Mouse (Mus musculus): ENCODE results near the gene Trcg1. TPM values are rescaled to one million over a fixed set of nuclear protein-coding genes. Genes with fewer than 3 reads are reported as not detected.

The Trcg1 gene
- polyA plus RNA-seq, 1 experiment from 2014 or later, result not detected

DNA sequence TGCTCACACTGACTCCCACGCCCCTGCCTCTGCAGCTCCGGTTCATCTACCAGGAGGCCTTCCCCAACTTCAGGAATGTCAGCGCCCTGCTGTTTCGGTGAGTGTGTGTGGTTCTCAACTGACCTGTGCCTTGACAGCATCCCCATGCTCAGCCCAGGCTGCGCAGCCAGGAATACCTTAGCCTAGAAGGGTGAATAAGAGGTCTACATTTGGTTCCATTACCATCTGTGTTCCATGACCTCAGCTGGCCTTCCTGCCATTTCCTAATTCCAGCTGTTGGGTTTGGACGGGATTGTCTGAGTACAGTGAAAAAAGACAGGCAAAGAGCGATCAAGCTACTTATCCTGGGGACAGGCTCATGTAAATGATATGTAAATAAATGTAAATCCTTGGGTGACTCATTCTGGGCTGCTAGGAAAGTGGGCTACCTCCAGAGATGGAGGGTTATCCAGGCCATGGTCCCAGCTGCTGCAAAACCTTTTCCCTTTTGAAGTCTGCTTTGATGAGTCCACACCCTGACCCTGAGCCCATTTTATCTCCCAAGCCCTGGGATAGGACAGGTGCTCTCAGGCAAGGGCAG is 7.8 kb downstream of the Trcg1 start:
- no peak for ATAC-seq
- H3K27ac ChIP-seq (ENCODE audit: low read length), result no peak overlapping the region

GRCm38 (mm10) chr9:57246482-57246881 is 10.1 kb downstream of the Trcg1 start:
- 85% methylated on average over 5 of the region's 5 CpGs for WGBS

More for the DNA sequence above, 7.8 kb downstream of the Trcg1 start:
- H3K4me1 ChIP-seq (ENCODE audit: control insufficient read depth, insufficient read depth, low read length), result peaks cover 14% of the 10 kb centered on the region
- no peak overlapping the region for H3K4me2 ChIP-seq (ENCODE audit: low read depth, low read length)
- no peaks in the 10 kb centered on the region for H3K27me3 ChIP-seq (replicated peaks; ENCODE audit: control insufficient read depth, insufficient read depth, low read length)
- no peak overlapping the region for H3K4me3 ChIP-seq (ENCODE audit: low read length)
- no peaks in the 10 kb centered on the region for H3K36me3 ChIP-seq (ENCODE audit: control insufficient read depth, insufficient read depth, low read length)
- no peak overlapping the region for H3K9ac ChIP-seq (ENCODE audit: low read depth, low read length)
- H3K9me3 ChIP-seq (ENCODE audit: control insufficient read depth, low read length), result no peaks in the 10 kb centered on the region
- 40% methylated on average over 7 of the region's 7 CpGs for WGBS

DNA sequence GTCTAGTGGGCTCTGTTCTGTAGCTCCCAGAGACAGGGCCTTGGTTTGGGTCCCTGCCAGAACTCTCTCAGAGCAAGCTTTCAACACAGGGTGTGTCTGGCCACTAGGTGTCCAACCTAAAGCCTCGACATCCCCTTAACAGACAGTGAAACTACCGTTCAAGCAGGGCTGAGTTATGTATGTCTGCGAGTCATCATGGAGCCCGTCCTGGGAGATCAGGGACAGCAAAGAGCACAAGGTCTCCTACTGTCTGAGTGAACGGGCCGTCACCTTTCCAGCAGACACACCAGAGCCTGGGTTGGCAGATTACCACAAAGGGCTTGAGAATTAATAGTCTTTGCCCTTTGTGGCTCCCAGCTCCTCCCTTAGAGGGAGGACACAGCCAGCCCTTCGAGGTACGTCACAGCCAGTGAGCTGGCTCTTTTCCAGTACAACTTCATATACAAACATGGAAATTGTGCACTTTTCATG is 10.9 kb downstream of the Trcg1 start:
- Histone ChIP-seq H3K27ac (ENCODE audit: low read length) (no peak overlapping the region), H3K4me1 (ENCODE audit: control insufficient read depth, insufficient read depth, low read length) (peaks cover 14% of the 10 kb centered on the region), H3K9me3 (ENCODE audit: control insufficient read depth, low read length) (no peaks in the 10 kb centered on the region), H3K4me2 (ENCODE audit: low read depth, low read length) (no peak overlapping the region), H3K9ac (ENCODE audit: low read depth, low read length) (no peak overlapping the region), H3K36me3 (ENCODE audit: control insufficient read depth, insufficient read depth, low read length) (no peaks in the 10 kb centered on the region; the same call in 1 of the 2 replicates), H3K27me3 (replicated peaks; ENCODE audit: control insufficient read depth, insufficient read depth, low read length) (no peaks in the 10 kb centered on the region), H3K4me3 (ENCODE audit: low read length) (no peak overlapping the region)
- peak; percentile 27; the same call in 1 of the 2 replicates for ATAC-seq
- WGBS, result 38% methylated on average over 8 of the region's 8 CpGs

More at GRCm38 (mm10) chr9:57246482-57246881, 10.1 kb downstream of the Trcg1 start:
- no peaks in the 10 kb centered on the region for H3K36me3 ChIP-seq (ENCODE audit: control insufficient read depth, insufficient read depth, low read length)
- H3K9ac ChIP-seq (ENCODE audit: low read depth, low read length), result no peak overlapping the region
- no peak for ATAC-seq
- H3K4me2 ChIP-seq (ENCODE audit: low read depth, low read length), result no peak overlapping the region
- no peaks in the 10 kb centered on the region for H3K9me3 ChIP-seq (ENCODE audit: control insufficient read depth, low read length)
- H3K4me1 ChIP-seq (ENCODE audit: control insufficient read depth, insufficient read depth, low read length), result peaks cover 14% of the 10 kb centered on the region
- no peak overlapping the region for H3K4me3 ChIP-seq (ENCODE audit: low read length)
- H3K27me3 ChIP-seq (replicated peaks; ENCODE audit: control insufficient read depth, insufficient read depth, low read length), result no peaks in the 10 kb centered on the region
- H3K27ac ChIP-seq (ENCODE audit: low read length), result no peak overlapping the region

DNA sequence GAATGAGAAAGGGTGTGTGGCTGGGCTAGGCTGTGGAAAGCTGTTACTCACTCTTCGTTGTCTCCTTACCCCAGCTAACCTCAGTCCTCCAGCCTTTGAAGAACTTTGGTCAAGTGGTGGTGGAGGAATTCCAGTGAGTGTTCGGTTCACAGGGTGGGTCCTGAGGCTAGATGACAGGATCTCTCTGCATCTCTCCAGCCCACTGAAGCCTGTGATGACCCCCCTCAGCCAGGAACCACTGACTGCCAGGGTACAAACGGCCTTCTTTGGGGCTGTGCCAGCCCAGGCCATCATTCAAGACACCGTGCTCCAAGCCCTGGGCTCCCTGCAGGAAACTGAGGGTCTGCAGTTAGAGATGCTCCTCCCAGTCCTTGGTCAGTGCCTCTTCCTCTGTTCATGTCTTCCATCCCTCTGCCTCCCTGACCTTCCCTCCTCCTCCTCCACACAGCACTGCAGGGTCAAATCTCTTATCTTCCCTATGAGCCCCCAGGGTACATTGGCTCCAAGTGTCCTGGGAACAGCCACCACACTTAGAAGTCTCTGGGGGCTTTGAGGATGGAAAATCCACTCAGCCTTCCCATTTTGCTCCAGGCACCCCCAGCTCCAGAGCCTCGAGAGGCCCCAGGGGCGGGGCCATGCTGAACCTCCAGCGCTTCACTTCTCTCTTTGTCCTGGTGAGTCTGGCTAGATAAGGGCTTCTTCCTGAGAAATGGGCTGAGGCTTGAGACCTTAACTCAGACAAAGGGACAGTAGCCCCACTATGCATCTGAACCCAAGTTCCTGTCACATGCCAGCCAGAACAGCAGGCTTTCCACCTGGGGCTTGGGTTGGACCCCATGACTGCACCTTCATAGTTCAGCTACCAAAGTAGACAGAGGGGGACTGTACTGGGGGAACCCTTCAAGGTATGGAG is 11.9 kb downstream of the Trcg1 start:
- no peaks in the 10 kb centered on the region for H3K9me3 ChIP-seq (ENCODE audit: control insufficient read depth, low read length)
- H3K4me2 ChIP-seq (ENCODE audit: low read depth, low read length), result no peak overlapping the region
- H3K9ac ChIP-seq (ENCODE audit: low read depth, low read length), result no peak overlapping the region
- WGBS, result 70% methylated on average over 7 of the region's 7 CpGs
- H3K27ac ChIP-seq (ENCODE audit: low read length), result no peak overlapping the region
- ATAC-seq, result no peak
- H3K36me3 ChIP-seq (ENCODE audit: control insufficient read depth, insufficient read depth, low read length), result peaks cover 10% of the 10 kb centered on the region; the same call in 1 of the 2 replicates
- H3K4me3 ChIP-seq (ENCODE audit: low read length), result no peak overlapping the region
- no peaks in the 10 kb centered on the region for H3K27me3 ChIP-seq (replicated peaks; ENCODE audit: control insufficient read depth, insufficient read depth, low read length)
- peaks cover 14% of the 10 kb centered on the region for H3K4me1 ChIP-seq (ENCODE audit: control insufficient read depth, insufficient read depth, low read length)

GRCm38 (mm10) chr9:57250026-57250425 is 13.7 kb downstream of the Trcg1 start:
- Histone ChIP-seq H3K9ac (ENCODE audit: low read depth, low read length) (no peak overlapping the region), H3K27me3 (replicated peaks; ENCODE audit: control insufficient read depth, insufficient read depth, low read length) (no peaks in the 10 kb centered on the region), H3K4me3 (ENCODE audit: low read length) (no peak overlapping the region), H3K4me1 (ENCODE audit: control insufficient read depth, insufficient read depth, low read length) (peaks cover 20% of the 10 kb centered on the region), H3K4me2 (ENCODE audit: low read depth, low read length) (no peak overlapping the region), H3K9me3 (ENCODE audit: control insufficient read depth, low read length) (no peaks in the 10 kb centered on the region), H3K36me3 (ENCODE audit: control insufficient read depth, insufficient read depth, low read length) (peaks cover 24% of the 10 kb centered on the region), H3K27ac (ENCODE audit: low read length) (no peak overlapping the region)
- 89% methylated on average over 4 of the region's 4 CpGs for WGBS
- no peak for ATAC-seq

DNA sequence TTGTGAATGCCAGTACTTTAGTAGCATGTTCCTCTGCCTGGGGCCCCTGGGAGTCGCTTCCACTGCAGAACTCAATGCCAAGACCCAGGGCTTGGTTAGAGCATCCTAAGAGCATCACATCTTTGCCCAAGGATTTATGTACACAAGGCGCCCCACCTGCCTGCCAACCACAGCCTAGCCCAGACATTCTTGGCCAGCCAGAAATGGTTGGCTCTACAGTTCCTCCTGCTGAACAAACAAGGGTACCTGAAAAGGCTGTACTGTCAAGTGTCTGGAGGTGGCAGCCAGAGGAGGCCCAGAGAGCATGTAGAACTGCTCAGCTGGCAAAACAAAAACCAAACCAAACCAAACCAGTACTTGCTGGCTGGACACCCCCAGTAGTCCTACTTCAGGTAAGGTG is 14.8 kb downstream of the Trcg1 start:
- 80% methylated on average over 2 of the region's 2 CpGs for WGBS
- ATAC-seq, result no peak
- H3K27me3 ChIP-seq (replicated peaks; ENCODE audit: control insufficient read depth, insufficient read depth, low read length), result no peaks in the 10 kb centered on the region
- no peak overlapping the region for H3K27ac ChIP-seq (ENCODE audit: low read length)
- no peaks in the 10 kb centered on the region for H3K9me3 ChIP-seq (ENCODE audit: control insufficient read depth, low read length)
- H3K4me3 ChIP-seq (ENCODE audit: low read length), result no peak overlapping the region
- peaks cover 20% of the 10 kb centered on the region for H3K4me1 ChIP-seq (ENCODE audit: control insufficient read depth, insufficient read depth, low read length)
- no peak overlapping the region for H3K4me2 ChIP-seq (ENCODE audit: low read depth, low read length)
- no peak overlapping the region for H3K9ac ChIP-seq (ENCODE audit: low read depth, low read length)
- H3K36me3 ChIP-seq (ENCODE audit: control insufficient read depth, insufficient read depth, low read length), result peaks cover 28% of the 10 kb centered on the region

DNA sequence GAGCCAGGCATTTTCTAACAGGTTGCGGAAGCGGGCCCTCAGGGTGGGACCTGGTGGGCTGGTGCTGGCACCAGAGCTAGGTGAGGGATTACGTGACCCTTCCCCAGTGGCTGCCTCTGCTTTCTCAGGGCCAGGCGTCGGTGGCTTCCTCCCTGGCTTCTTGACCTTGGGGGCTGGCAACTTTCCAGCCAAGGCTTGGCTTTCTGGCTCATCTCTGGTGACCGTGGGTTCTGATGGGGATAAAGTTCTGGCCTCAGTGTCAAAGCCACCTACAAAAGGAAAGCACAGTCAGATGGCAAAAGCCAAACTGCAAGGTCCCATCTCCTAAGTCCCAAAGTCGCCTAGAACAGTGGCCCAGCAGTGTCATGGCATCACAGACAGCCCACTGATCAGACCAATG is 17.7 kb downstream of the Trcg1 start:
- 74% methylated on average over 7 of the region's 7 CpGs for WGBS
- H3K9me3 ChIP-seq (ENCODE audit: control insufficient read depth, low read length), result no peaks in the 10 kb centered on the region
- peaks cover 49% of the 10 kb centered on the region for H3K36me3 ChIP-seq (ENCODE audit: control insufficient read depth, insufficient read depth, low read length)
- H3K4me2 ChIP-seq (ENCODE audit: low read depth, low read length), result no peak overlapping the region
- no peaks in the 10 kb centered on the region for H3K27me3 ChIP-seq (replicated peaks; ENCODE audit: control insufficient read depth, insufficient read depth, low read length)
- peaks cover 10% of the 10 kb centered on the region; the same call in 1 of the 2 replicates for H3K4me1 ChIP-seq (ENCODE audit: control insufficient read depth, insufficient read depth, low read length)
- ATAC-seq, result no peak
- H3K27ac ChIP-seq (ENCODE audit: low read length), result no peak overlapping the region
- H3K4me3 ChIP-seq (ENCODE audit: low read length), result no peak overlapping the region
- no peak overlapping the region for H3K9ac ChIP-seq (ENCODE audit: low read depth, low read length)

- Histone ChIP-seq H3K4me1 (ENCODE audit: control insufficient read depth, insufficient read depth, low read length) (peaks cover 11% of the 10 kb centered on the region), H3K27me3 (replicated peaks; ENCODE audit: control insufficient read depth, insufficient read depth, low read length) (no peaks in the 10 kb centered on the region), H3K4me2 (ENCODE audit: low read depth, low read length) (no peak overlapping the region), H3K9ac (ENCODE audit: low read depth, low read length) (peak overlapping the region; percentile 15; the same call in 1 of the 2 replicates), H3K36me3 (ENCODE audit: control insufficient read depth, insufficient read depth, low read length) (peaks cover 49% of the 10 kb centered on the region), H3K9me3 (ENCODE audit: control insufficient read depth, low read length) (no peaks in the 10 kb centered on the region), H3K27ac (ENCODE audit: low read length) (peak overlapping the region; percentile 0; the same call in 1 of the 2 replicates), H3K4me3 (ENCODE audit: low read length) (no peak overlapping the region)
- ATAC-seq, result peak; percentile 19; the same call in 1 of the 2 replicates
- 80% methylated on average over 9 of the region's 9 CpGs for WGBS
These were observed 18.6 kb downstream of the Trcg1 start for GRCm38 (mm10) chr9:57254823-57255495.

DNA sequence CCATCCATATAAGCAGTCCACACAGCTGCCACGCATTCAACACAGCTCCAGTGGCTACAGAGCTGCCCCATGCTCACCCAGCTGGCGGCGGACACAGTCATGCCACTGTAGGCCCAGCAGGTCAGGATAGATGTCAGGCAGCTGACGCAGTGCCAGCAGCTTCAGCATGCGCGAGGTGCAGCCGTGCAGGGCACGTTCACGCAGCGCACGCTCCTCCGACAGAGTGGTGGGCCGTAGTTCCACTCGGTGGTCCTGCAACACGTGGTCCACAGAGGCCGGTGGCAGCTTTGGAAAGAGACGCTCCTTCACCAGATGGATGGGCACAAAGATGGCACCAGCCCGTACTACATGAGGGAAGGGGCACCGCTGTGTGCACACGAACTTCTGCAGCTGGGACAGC is 20.0 kb downstream of the Trcg1 start:
- Histone ChIP-seq H3K4me3 (ENCODE audit: low read length) (no peak overlapping the region), H3K27ac (ENCODE audit: low read length) (no peak overlapping the region), H3K9me3 (ENCODE audit: control insufficient read depth, low read length) (no peaks in the 10 kb centered on the region), H3K4me2 (ENCODE audit: low read depth, low read length) (no peak overlapping the region), H3K36me3 (ENCODE audit: control insufficient read depth, insufficient read depth, low read length) (peaks cover 49% of the 10 kb centered on the region), H3K4me1 (ENCODE audit: control insufficient read depth, insufficient read depth, low read length) (peaks cover 23% of the 10 kb centered on the region), H3K27me3 (replicated peaks; ENCODE audit: control insufficient read depth, insufficient read depth, low read length) (no peaks in the 10 kb centered on the region), H3K9ac (ENCODE audit: low read depth, low read length) (peak overlapping the region; percentile 11; the same call in 1 of the 2 replicates)
- ATAC-seq, result no peak
- 95% methylated on average over 20 of the region's 20 CpGs for WGBS

All from intestine, embryonic 16.5 days (tissue).